In the genomic region with DNA sequence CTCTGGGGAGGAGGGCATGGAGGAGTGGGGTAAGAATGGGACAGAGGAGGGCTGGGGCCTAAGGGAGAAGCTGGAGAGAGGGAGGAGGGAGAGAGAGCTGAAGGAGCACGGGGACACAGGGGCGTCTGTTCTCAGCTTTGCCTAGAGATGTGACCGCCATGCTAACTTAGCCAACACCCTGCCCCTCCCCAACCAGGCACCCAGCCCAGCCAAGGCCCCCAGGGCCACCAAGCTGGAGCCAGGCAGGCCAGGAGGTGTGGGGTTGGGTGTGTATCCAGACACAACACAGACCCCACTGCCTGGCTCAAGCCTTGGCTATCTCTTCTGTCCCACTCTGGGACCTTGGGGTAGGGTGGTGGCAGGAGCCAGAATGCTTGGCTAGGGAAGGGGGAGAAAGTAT, we compare ENCODE assay signal across 8 mouse cellular contexts. TPM values are rescaled to one million over a fixed set of nuclear protein-coding genes. Genes with fewer than 3 reads are reported as not detected.
DNase-seq lines count a peak whose midpoint lies in the region; ATAC-seq and TF ChIP-seq lines count a peak whose summit lies in the region.

No protein-coding gene starts in this region.

- no peak overlapping the region for H3K4me2 ChIP-seq in intestine, embryonic 16.5 days (ENCODE audit: low read depth, low read length)
- H3K4me2 ChIP-seq in stomach, embryonic 14.5 days (replicated peaks; ENCODE audit: low read depth, low read length): peak overlapping the region; percentile 10; the same call in 1 of the 2 replicates

- no peak for TF ChIP-seq CTCF in cortical plate, adult 2 months (IDR thresholded peaks at IDR 0.05; ENCODE audit: extremely low read depth, insufficient read depth, low read length)

- H3K4me3 ChIP-seq in cortical plate, adult 2 months (ENCODE audit: insufficient read depth, low read length): no peak overlapping the region
- no peak overlapping the region for H3K4me3 ChIP-seq in intestine, embryonic 16.5 days (ENCODE audit: low read length)
- H3K4me3 ChIP-seq in stomach, embryonic 14.5 days (ENCODE audit: low read depth, low read length): no peak overlapping the region

- H3K27ac ChIP-seq in cortical plate, adult 2 months (ENCODE audit: insufficient read depth, low read length): peak overlapping the region; percentile 20
- H3K27ac ChIP-seq in intestine, embryonic 16.5 days (ENCODE audit: low read length): peak overlapping the region; percentile 86
- H3K27ac ChIP-seq in stomach, embryonic 14.5 days (ENCODE audit: low read length): peak overlapping the region; percentile 89

- WGBS in intestine, embryonic 16.5 days: 61% methylated on average over 3 of the region's 3 CpGs
- 56% methylated on average over 1 of the region's 3 CpGs for WGBS in stomach, embryonic 14.5 days

- peaks cover 16% of the 10 kb centered on the region; the same call in 1 of the 2 replicates for H3K4me1 ChIP-seq in cortical plate, adult 2 months (ENCODE audit: control insufficient read depth, insufficient read depth, low read length)
- H3K4me1 ChIP-seq in intestine, embryonic 16.5 days (ENCODE audit: control insufficient read depth, insufficient read depth, low read length): peaks cover 80% of the 10 kb centered on the region
- H3K4me1 ChIP-seq in stomach, embryonic 14.5 days (ENCODE audit: control insufficient read depth, insufficient read depth, low read length): peaks cover 57% of the 10 kb centered on the region

- H3K36me3 ChIP-seq in intestine, embryonic 16.5 days (ENCODE audit: control insufficient read depth, insufficient read depth, low read length): peaks cover 8% of the 10 kb centered on the region
- H3K36me3 ChIP-seq in stomach, embryonic 14.5 days (ENCODE audit: control insufficient read depth, insufficient read depth, low read length): peaks cover 18% of the 10 kb centered on the region

- intact Hi-C loops in gastrocnemius, postnatal 14 days (cut with DNase I; ENCODE audit: low total_unique reads): no loop called here

- no peak for TF ChIP-seq POLR2A in cortical plate, adult 2 months (IDR thresholded peaks at IDR 0.05; ENCODE audit: extremely low read depth, insufficient read depth, low read length)

- no peak for ATAC-seq in intestine, embryonic 16.5 days
- ATAC-seq in stomach, embryonic 14.5 days (ENCODE audit: insufficient number of reproducible peaks, insufficient read depth, low FRiP score, low read depth): no peak
- ATAC-seq in megakaryocyte-erythroid progenitor cell, adult 5-6 weeks (replicated peaks; ENCODE audit: low FRiP score, low TSS enrichment, poor library complexity, severe bottlenecking): no peak

- peak overlapping the region; percentile 40 for H3K9ac ChIP-seq in intestine, embryonic 16.5 days (ENCODE audit: low read depth, low read length)
- no peak overlapping the region for H3K9ac ChIP-seq in stomach, embryonic 14.5 days (replicated peaks; ENCODE audit: low read depth, low read length)

- no peaks in the 10 kb centered on the region for H3K27me3 ChIP-seq in intestine, embryonic 16.5 days (replicated peaks; ENCODE audit: control insufficient read depth, insufficient read depth, low read length)
- H3K27me3 ChIP-seq in stomach, embryonic 14.5 days (ENCODE audit: control insufficient read depth, insufficient read depth, low read length): no peaks in the 10 kb centered on the region

- no peaks in the 10 kb centered on the region for H3K9me3 ChIP-seq in intestine, embryonic 16.5 days (ENCODE audit: control insufficient read depth, low read length)
- no peaks in the 10 kb centered on the region for H3K9me3 ChIP-seq in stomach, embryonic 14.5 days (ENCODE audit: control insufficient read depth, low read depth, low read length)

- peak; percentile 53 for DNase-seq in layer of hippocampus, adult 9-11 months
- DNase-seq in layer of hippocampus, adult 18-20 months (ENCODE audit: low spot score in 2 of 2): no peak
- DNase-seq in gastrocnemius, postnatal 14 days: peak; percentile 74
- DNase-seq in testis, postnatal 10 days (ENCODE audit: low spot score): no peak

RNA-seq across cellular contexts. Expression of gene Lrp1, which starts 5.4 kb away (rescaled TPM):
- total RNA-seq in layer of hippocampus, adult 18-20 months (2021): 100 to 1,000 TPM; 284 to 294 TPM
- polyA plus RNA-seq in cortical plate, adult 2 months (2012; rRNA removed): 294 and 309 TPM in 2 replicates
- 100 to 1,000 TPM in 1 of 2 experiments, 10 to 100 TPM in 1; 73.8 to 101 TPM for total RNA-seq in gastrocnemius, postnatal 14 days (2021)
- polyA plus RNA-seq in intestine, embryonic 16.5 days (2015; fragmentation: Nextera tagmentation; extraction: Ambion mirVana): 64.6 and 67.0 TPM in 2 replicates
- 98.0 and 99.3 TPM in 2 replicates for polyA plus RNA-seq in stomach, embryonic 14.5 days (2014; fragmentation: Nextera tagmentation; extraction: Ambion mirVana)
- total RNA-seq in megakaryocyte-erythroid progenitor cell, adult 5-6 weeks (2014; fragmentation: Nextera tagmentation): 0.26 TPM in 1 of 2 replicates, not detected in the other
- total RNA-seq in megakaryocyte-erythroid progenitor cell, adult 5-6 weeks (2017): 0.04 TPM in 1 of 2 replicates, not detected in the other

RNA-seq across cellular contexts. Expression of gene Stat6, which starts 27.2 kb away (rescaled TPM):
- 1 to 10 TPM; 5.7 to 7.3 TPM for total RNA-seq in layer of hippocampus, adult 18-20 months (2021)
- 11.9 and 12.6 TPM in 2 replicates for polyA plus RNA-seq in cortical plate, adult 2 months (2012; rRNA removed)
- 10 to 100 TPM; 16.1 to 16.6 TPM for total RNA-seq in gastrocnemius, postnatal 14 days (2021)
- polyA plus RNA-seq in intestine, embryonic 16.5 days (2015; fragmentation: Nextera tagmentation; extraction: Ambion mirVana): 46.8 and 49.3 TPM in 2 replicates
- polyA plus RNA-seq in stomach, embryonic 14.5 days (2014; fragmentation: Nextera tagmentation; extraction: Ambion mirVana): 24.7 and 26.5 TPM in 2 replicates
- total RNA-seq in megakaryocyte-erythroid progenitor cell, adult 5-6 weeks (2014; fragmentation: Nextera tagmentation): 51.7 and 57.9 TPM in 2 replicates
- total RNA-seq in megakaryocyte-erythroid progenitor cell, adult 5-6 weeks (2017): 32.2 and 35.3 TPM in 2 replicates

RNA-seq across cellular contexts. Expression of gene Nemp1, which starts 51.1 kb away (rescaled TPM):
- total RNA-seq in layer of hippocampus, adult 18-20 months (2021): 1 to 10 TPM; 6.6 to 6.7 TPM
- 3.8 TPM in 2 replicates for polyA plus RNA-seq in cortical plate, adult 2 months (2012; rRNA removed)
- total RNA-seq in gastrocnemius, postnatal 14 days (2021): 1 to 10 TPM; 2.3 to 2.7 TPM
- 4.8 and 5.9 TPM in 2 replicates for polyA plus RNA-seq in intestine, embryonic 16.5 days (2015; fragmentation: Nextera tagmentation; extraction: Ambion mirVana)
- polyA plus RNA-seq in stomach, embryonic 14.5 days (2014; fragmentation: Nextera tagmentation; extraction: Ambion mirVana): 10.2 and 11.3 TPM in 2 replicates
- 19.4 and 22.7 TPM in 2 replicates for total RNA-seq in megakaryocyte-erythroid progenitor cell, adult 5-6 weeks (2014; fragmentation: Nextera tagmentation)
- 17.6 and 35.2 TPM in 2 replicates for total RNA-seq in megakaryocyte-erythroid progenitor cell, adult 5-6 weeks (2017)

RNA-seq across cellular contexts. Expression of gene Nab2, which starts 52.8 kb away (rescaled TPM):
- total RNA-seq in layer of hippocampus, adult 18-20 months (2021): 10 to 100 TPM; 54.8 to 55.6 TPM
- 35.3 and 40.3 TPM in 2 replicates for polyA plus RNA-seq in cortical plate, adult 2 months (2012; rRNA removed)
- 1 to 10 TPM; 4.9 to 5.5 TPM for total RNA-seq in gastrocnemius, postnatal 14 days (2021)
- 7.5 and 8.4 TPM in 2 replicates for polyA plus RNA-seq in intestine, embryonic 16.5 days (2015; fragmentation: Nextera tagmentation; extraction: Ambion mirVana)
- 9.2 and 11.1 TPM in 2 replicates for polyA plus RNA-seq in stomach, embryonic 14.5 days (2014; fragmentation: Nextera tagmentation; extraction: Ambion mirVana)
- 0.99 TPM in 1 of 2 replicates, not detected in the other for total RNA-seq in megakaryocyte-erythroid progenitor cell, adult 5-6 weeks (2014; fragmentation: Nextera tagmentation)
- total RNA-seq in megakaryocyte-erythroid progenitor cell, adult 5-6 weeks (2017): 1.1 and 2.2 TPM in 2 replicates

Comparison
In these comparisons a context has a peak if more than half of its experiments do, and no peak if none do; other contexts are left out.
1. DNase-seq: peak in layer of hippocampus, adult 9-11 months (single experiment) and gastrocnemius, postnatal 14 days (single experiment); none in layer of hippocampus, adult 18-20 months (0 of 2) and testis, postnatal 10 days (single experiment).
2. H3K27ac ChIP-seq: peak in every context shown above with its lines; median percentile 89 in stomach, embryonic 14.5 days; 86 in intestine, embryonic 16.5 days; 20 in cortical plate, adult 2 months.
3. RNA of gene Lrp1, which starts 5.4 kb away (total RNA-seq): 284 to 294 TPM in layer of hippocampus, adult 18-20 months and 73.8 to 101 TPM in gastrocnemius, postnatal 14 days; 0.04 to 0.26 TPM in megakaryocyte-erythroid progenitor cell, adult 5-6 weeks; every median in the first group is over 10 times any median in the second.